13 mouse cellular contexts compared by ENCODE assay signal in the genomic region with DNA sequence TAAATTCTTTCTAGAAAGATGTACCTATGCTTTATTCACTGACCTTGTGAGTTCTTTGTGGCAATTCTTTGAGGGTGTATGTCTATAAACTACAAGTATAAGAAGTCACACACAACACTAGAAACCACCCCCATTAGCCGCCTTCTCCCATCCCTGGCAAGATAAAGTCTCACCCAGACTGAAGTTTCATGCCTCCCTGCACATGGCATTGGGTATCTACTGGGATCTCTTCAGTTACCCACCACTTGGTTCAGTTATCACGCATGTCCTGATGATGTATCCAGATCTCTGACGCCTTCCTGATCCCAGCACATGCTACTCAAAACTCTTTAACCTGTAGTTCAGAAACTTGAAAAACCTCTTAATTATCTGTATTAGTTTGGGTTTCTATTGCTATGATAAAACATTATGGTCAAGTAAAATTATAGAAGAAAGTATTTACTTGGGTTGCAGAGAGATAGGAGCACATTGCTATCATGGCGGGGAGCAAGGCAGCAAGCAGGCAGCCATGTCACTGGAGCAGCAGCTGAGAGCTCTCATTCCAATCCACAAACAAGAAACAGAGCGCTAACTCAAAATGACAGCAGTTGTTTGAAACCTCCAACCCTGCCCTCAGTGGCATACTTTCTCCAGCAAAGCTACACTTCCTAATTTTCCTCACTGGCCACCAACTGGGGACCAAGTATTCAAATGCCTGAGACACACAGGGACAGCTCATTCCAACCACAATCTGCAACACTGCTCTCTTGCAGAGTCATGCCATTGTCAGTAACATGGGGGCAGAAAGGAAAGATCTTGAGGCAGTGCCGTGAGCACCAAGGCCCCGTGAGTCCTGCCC. TPM values are rescaled to one million over a fixed set of nuclear protein-coding genes. Genes with fewer than 3 reads are reported as not detected.
DNase-seq lines count a peak whose midpoint lies in the region; ATAC-seq lines count a peak whose summit lies in the region.
"Had no signal": no experiment of that assay in that cellular context is flagged by ENCODE, and none has a peak within 500 bp of the region (broad histone marks: within the 10 kb centered on the region; RNA-seq: fewer than 3 reads in every experiment).

No protein-coding gene starts in this region.

- H3K27ac ChIP-seq in forebrain, embryonic 14.5 days (ENCODE audit: low read depth, low read length): 0 out of 2 replicates have a peak overlapping the region, but pooled peaks have one; percentile 17
- no peak overlapping the region for H3K27ac ChIP-seq in forebrain, embryonic 11.5 days (ENCODE audit: low read depth, low read length)
- H3K27ac ChIP-seq in neural tube, embryonic 13.5 days (replicated peaks): peak overlapping the region; percentile 54
- 0 out of 2 replicates have a peak overlapping the region, but pooled peaks have one; percentile 34 for H3K27ac ChIP-seq in limb, embryonic 10.5 days

- H3K9me3 ChIP-seq in forebrain, embryonic 14.5 days (replicated peaks; ENCODE audit: control insufficient read depth, low read length): no peaks in the 10 kb centered on the region
- no peaks in the 10 kb centered on the region for H3K9me3 ChIP-seq in forebrain, embryonic 11.5 days (ENCODE audit: control insufficient read depth, low read length)
- H3K9me3 ChIP-seq in neural tube, embryonic 13.5 days: no peaks in the 10 kb centered on the region
- H3K9me3 ChIP-seq in limb, embryonic 10.5 days (replicated peaks): no peaks in the 10 kb centered on the region
- H3K9me3 ChIP-seq: heart, embryonic 12.5 days had no signal

- no peak for ATAC-seq in forebrain, embryonic 14.5 days
- no peak for ATAC-seq in forebrain, embryonic 11.5 days (replicated peaks; ENCODE audit: low FRiP score)
- no peak for ATAC-seq in neural tube, embryonic 13.5 days (ENCODE audit: low read depth)
- no peak for ATAC-seq in megakaryocyte-erythroid progenitor cell, adult 5-6 weeks (replicated peaks; ENCODE audit: low FRiP score, low TSS enrichment, poor library complexity, severe bottlenecking)
- ATAC-seq: forebrain, embryonic 16.5 days had no signal

- no peak for DNase-seq in forebrain, embryonic 14.5 days (ENCODE audit: low spot score)
- DNase-seq in forebrain, embryonic 11.5 days (ENCODE audit: low spot score): no peak
- no peak for DNase-seq in neural tube, embryonic 10.5 days (ENCODE audit: extremely low spot score, low spot score)
- DNase-seq in limb, embryonic 10.5 days (ENCODE audit: low spot score): no peak
- peak; percentile 47 for DNase-seq in retina, embryonic 14.5 days (ENCODE audit: low spot score)
- DNase-seq in spleen, postnatal 36 days (ENCODE audit: low spot score in 2 of 2): no peak
- DNase-seq: gastrocnemius, postnatal 14 days; kidney, adult 18-20 months; lung, postnatal 36 days had no signal

- WGBS in forebrain, embryonic 14.5 days: 86% methylated on average over 7 of the region's 7 CpGs
- 86% methylated on average over 7 of the region's 7 CpGs for WGBS in forebrain, embryonic 11.5 days
- 76% methylated on average over 7 of the region's 7 CpGs for WGBS in neural tube, embryonic 13.5 days
- 88% methylated on average over 7 of the region's 7 CpGs for WGBS in limb, embryonic 10.5 days

- no peak overlapping the region for H3K9ac ChIP-seq in forebrain, embryonic 14.5 days (ENCODE audit: low read length)
- no peak overlapping the region for H3K9ac ChIP-seq in forebrain, embryonic 11.5 days (ENCODE audit: low read length)
- no peak overlapping the region for H3K9ac ChIP-seq in neural tube, embryonic 13.5 days
- H3K9ac ChIP-seq: heart, embryonic 12.5 days had no signal

- no peaks in the 10 kb centered on the region for H3K27me3 ChIP-seq in forebrain, embryonic 14.5 days (replicated peaks; ENCODE audit: control insufficient read depth, insufficient read depth, low read length)
- no peaks in the 10 kb centered on the region for H3K27me3 ChIP-seq in forebrain, embryonic 11.5 days (ENCODE audit: control insufficient read depth, insufficient read depth, low read length)
- no peaks in the 10 kb centered on the region for H3K27me3 ChIP-seq in neural tube, embryonic 13.5 days
- H3K27me3 ChIP-seq in limb, embryonic 10.5 days (ENCODE audit: low read depth, poor library complexity, severe bottlenecking): no peaks in the 10 kb centered on the region
- H3K27me3 ChIP-seq: heart, embryonic 12.5 days had no signal

- H3K4me1 ChIP-seq in forebrain, embryonic 14.5 days (ENCODE audit: control insufficient read depth, insufficient read depth, low read length): peaks cover 12% of the 10 kb centered on the region
- peaks cover 7% of the 10 kb centered on the region; the same call in 1 of the 2 replicates for H3K4me1 ChIP-seq in forebrain, embryonic 11.5 days (replicated peaks; ENCODE audit: control insufficient read depth, insufficient read depth, low read length)
- H3K4me1 ChIP-seq in neural tube, embryonic 13.5 days (replicated peaks): peaks cover 31% of the 10 kb centered on the region
- peaks cover 16% of the 10 kb centered on the region for H3K4me1 ChIP-seq in limb, embryonic 10.5 days

- no peak overlapping the region for H3K4me2 ChIP-seq in forebrain, embryonic 14.5 days (ENCODE audit: low read length)
- H3K4me2 ChIP-seq in forebrain, embryonic 11.5 days (ENCODE audit: low read depth, low read length, severe bottlenecking): no peak overlapping the region
- H3K4me2 ChIP-seq in neural tube, embryonic 13.5 days: no peak overlapping the region
- H3K4me2 ChIP-seq: heart, embryonic 12.5 days had no signal

- H3K36me3 ChIP-seq in forebrain, embryonic 14.5 days (ENCODE audit: control insufficient read depth, insufficient read depth, low read length): no peaks in the 10 kb centered on the region
- H3K36me3 ChIP-seq in forebrain, embryonic 11.5 days (ENCODE audit: control insufficient read depth, insufficient read depth, low read length): no peaks in the 10 kb centered on the region
- H3K36me3 ChIP-seq in neural tube, embryonic 13.5 days: no peaks in the 10 kb centered on the region
- no peaks in the 10 kb centered on the region for H3K36me3 ChIP-seq in limb, embryonic 10.5 days
- H3K36me3 ChIP-seq: heart, embryonic 12.5 days had no signal

- no peak overlapping the region for H3K4me3 ChIP-seq in forebrain, embryonic 14.5 days (ENCODE audit: low read depth, low read length)
- no peak overlapping the region for H3K4me3 ChIP-seq in forebrain, embryonic 11.5 days (ENCODE audit: low read depth, low read length)
- H3K4me3 ChIP-seq in neural tube, embryonic 13.5 days: no peak overlapping the region
- no peak overlapping the region for H3K4me3 ChIP-seq in limb, embryonic 10.5 days
- H3K4me3 ChIP-seq: heart, embryonic 12.5 days had no signal

RNA-seq across cellular contexts. Expression of a gene that starts 3.8 kb away (rescaled TPM):
- polyA plus RNA-seq in forebrain, embryonic 14.5 days (2014; fragmentation: Nextera tagmentation; extraction: Ambion mirVana): 68.3 and 86.6 TPM in 2 replicates
- polyA plus RNA-seq in forebrain, embryonic 11.5 days (2014; fragmentation: Nextera tagmentation; extraction: Ambion mirVana): 62.6 and 69.6 TPM in 2 replicates
- polyA plus RNA-seq in neural tube, embryonic 13.5 days (2015; fragmentation: Nextera tagmentation; extraction: Ambion mirVana): 58.2 and 61.3 TPM in 2 replicates
- 29.6 and 36.2 TPM in 2 replicates for polyA plus RNA-seq in limb, embryonic 10.5 days (2016; fragmentation: Nextera tagmentation; extraction: Ambion mirVana)
- total RNA-seq in megakaryocyte-erythroid progenitor cell, adult 5-6 weeks (2014; fragmentation: Nextera tagmentation): 57.2 and 60.8 TPM in 2 replicates
- total RNA-seq in megakaryocyte-erythroid progenitor cell, adult 5-6 weeks (2017): 53.1 and 62.4 TPM in 2 replicates

RNA-seq across cellular contexts. Expression of a gene that starts 30.5 kb away (rescaled TPM):
- 6.5 and 9.8 TPM in 2 replicates for polyA plus RNA-seq in forebrain, embryonic 14.5 days (2014; fragmentation: Nextera tagmentation; extraction: Ambion mirVana)
- polyA plus RNA-seq in forebrain, embryonic 11.5 days (2014; fragmentation: Nextera tagmentation; extraction: Ambion mirVana): 0.79 and 1.0 TPM in 2 replicates
- 3.1 and 4.0 TPM in 2 replicates for polyA plus RNA-seq in neural tube, embryonic 13.5 days (2015; fragmentation: Nextera tagmentation; extraction: Ambion mirVana)
- polyA plus RNA-seq in limb, embryonic 10.5 days (2016; fragmentation: Nextera tagmentation; extraction: Ambion mirVana): 0.98 and 2.0 TPM in 2 replicates
- total RNA-seq in megakaryocyte-erythroid progenitor cell, adult 5-6 weeks (2014; fragmentation: Nextera tagmentation): not detected in 2 replicates
- not detected in 2 replicates for total RNA-seq in megakaryocyte-erythroid progenitor cell, adult 5-6 weeks (2017)
